Mouse (Mus musculus) C2C12 (cell line): ENCODE measurements around the gene Trim11.

Experiments used
- CEBPB ChIP-seq: IDR thresholded peaks from one replicate; pipeline ENCODE4 v1.6.1; 2011; ENCODE audit warnings: low read depth, mild to moderate bottlenecking, control low read depth, moderate library complexity
- CTCF ChIP-seq: IDR thresholded peaks from one replicate; pipeline ENCODE4 v1.5.1; 2011; ENCODE audit not compliant: control insufficient read depth, insufficient read depth, insufficient read length
- MAX ChIP-seq: IDR thresholded peaks from one replicate; pipeline ENCODE4 v1.6.1; 2011; ENCODE audit warnings: mild to moderate bottlenecking, control low read depth
- MYOD1 ChIP-seq: IDR thresholded peaks from one replicate; pipeline ENCODE4 v1.6.1; 2011; ENCODE audit warnings: low read depth; ENCODE audit not compliant: control insufficient read depth, insufficient read length
- USF1 ChIP-seq: IDR thresholded peaks from one replicate; pipeline ENCODE4 v1.6.1; 2011; ENCODE audit warnings: low read depth, mild to moderate bottlenecking, control low read depth, moderate library complexity

GRCm38 (mm10) chr11:58999158-58999557 lies 21.3 kb downstream of the Trim11 start:
- TF ChIP-seq CTCF (no peak), MAX (no peak), USF1 (no peak), MYOD1 (no peak), CEBPB (no peak)
